Mouse (Mus musculus): ENCODE measurements around the gene Baiap2l2. TPM values are rescaled to one million over a fixed set of nuclear protein-coding genes. Genes with fewer than 3 reads are reported as not detected.

Baiap2l2 gene
- polyA plus RNA-seq (2015; fragmentation: Nextera tagmentation; extraction: Ambion mirVana) = 8.4 and 9.1 TPM in 2 replicates

- Histone ChIP-seq H3K4me2 (0 out of 2 replicates have a peak within 1 kb of the TSS, but pooled peaks have one; percentile 24), H3K4me3 (replicated peaks) (no peak within 1 kb of the TSS; the same call in 1 of the 2 replicates), H3K27ac (no peak within 1 kb of the TSS; the same call in 1 of the 2 replicates), H3K9me3 (no peaks in the 10 kb centered on the region), H3K9ac (no peak within 1 kb of the TSS), H3K36me3 (no peaks in the 10 kb centered on the region), H3K4me1 (peaks cover 15% of the 10 kb centered on the region; the same call in 1 of the 2 replicates), H3K27me3 (replicated peaks) (no peaks in the 10 kb centered on the region)
- ATAC-seq (ENCODE audit: insufficient read depth, low FRiP score, low read depth) = peak; percentile 61
- 47% methylated on average over 10 of the region's 10 CpGs for WGBS
These were observed at the start of gene Baiap2l2 for GRCm38 (mm10) chr15:79285399-79285798. Baiap2l2 (minus strand) TSS chr15:79285537.

DNA sequence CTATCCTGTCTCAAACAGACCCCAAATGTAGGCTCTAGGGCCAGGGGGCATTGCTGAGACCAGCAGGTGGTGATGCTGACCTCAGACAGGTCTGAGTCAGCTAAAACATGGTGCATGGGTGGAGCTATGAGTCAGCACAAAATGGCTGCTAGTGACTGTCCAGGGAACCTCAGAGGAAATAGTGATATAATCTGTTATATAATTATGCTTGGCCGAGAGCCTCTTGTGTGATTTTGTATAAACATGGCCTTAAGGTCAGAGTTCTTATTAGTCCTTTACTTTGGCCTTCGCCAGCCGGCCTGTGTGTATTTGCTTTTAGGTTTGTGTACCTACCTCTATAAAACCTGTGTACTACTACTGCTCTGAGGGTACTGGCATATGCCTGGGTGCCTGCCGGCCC, 48.1 kb upstream of the Baiap2l2 start:
- no peaks in the 10 kb centered on the region for H3K36me3 ChIP-seq
- no peak overlapping the region for H3K9ac ChIP-seq
- no peaks in the 10 kb centered on the region for H3K27me3 ChIP-seq (replicated peaks)
- no peak; the same call in 1 of the 2 replicates for ATAC-seq (ENCODE audit: insufficient read depth, low FRiP score, low read depth)
- no peak overlapping the region for H3K4me2 ChIP-seq
- 39% methylated on average over 4 of the region's 4 CpGs for WGBS
- H3K9me3 ChIP-seq = no peaks in the 10 kb centered on the region
- no peak overlapping the region for H3K4me3 ChIP-seq (replicated peaks)
- H3K4me1 ChIP-seq = 0 out of 2 replicates have a peak, but pooled peaks cover 4% of the 10 kb centered on the region
- no peak overlapping the region for H3K27ac ChIP-seq

DNA sequence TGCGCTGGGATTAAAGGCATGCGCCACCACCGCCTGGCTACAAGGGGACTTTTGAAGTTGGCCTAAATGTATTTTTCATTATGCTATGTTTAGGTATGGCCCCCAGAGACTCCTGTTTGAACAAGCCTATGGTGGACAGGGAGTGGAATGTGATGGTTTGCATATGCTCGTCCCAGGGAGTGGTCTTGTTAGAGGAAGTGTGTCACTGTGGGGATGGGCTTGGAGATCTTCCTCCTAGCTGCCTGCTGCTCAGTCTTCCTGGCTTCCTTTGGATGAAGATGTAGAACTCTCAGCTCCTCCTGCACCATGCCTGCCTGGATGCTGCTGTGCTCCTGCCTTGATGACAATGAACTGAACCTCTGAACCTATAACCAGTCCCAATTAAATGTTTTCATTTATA, 45.2 kb upstream of the Baiap2l2 start:
- Histone ChIP-seq H3K4me2 (no peak overlapping the region), H3K36me3 (no peaks in the 10 kb centered on the region), H3K27ac (peak overlapping the region; percentile 26; the same call in 1 of the 2 replicates), H3K27me3 (replicated peaks) (no peaks in the 10 kb centered on the region), H3K9me3 (no peaks in the 10 kb centered on the region), H3K4me3 (replicated peaks) (no peak overlapping the region), H3K4me1 (peaks cover 21% of the 10 kb centered on the region), H3K9ac (no peak overlapping the region)
- 42% methylated on average over 4 of the region's 4 CpGs for WGBS
- ATAC-seq (ENCODE audit: insufficient read depth, low FRiP score, low read depth) = no peak

DNA sequence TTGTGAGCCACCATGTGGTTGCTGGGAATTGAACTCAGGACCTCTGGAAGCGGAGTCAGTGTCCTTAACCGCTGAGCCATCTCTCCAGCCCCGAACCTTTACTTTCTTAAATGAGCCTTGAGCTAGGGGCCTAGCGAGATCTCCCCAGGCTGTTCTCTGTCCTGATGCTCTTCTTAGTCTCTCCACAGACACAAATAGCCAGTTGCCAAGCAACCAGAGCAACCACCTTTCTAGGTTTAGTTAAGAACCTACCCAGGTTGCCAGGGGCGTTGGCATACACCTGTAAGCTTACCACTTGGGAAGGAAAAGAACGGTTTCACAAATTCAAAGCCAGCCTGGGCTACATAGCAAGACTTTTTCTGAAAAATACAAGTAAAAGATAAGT, 44.6 kb upstream of the Baiap2l2 start:
- Histone ChIP-seq H3K27me3 (replicated peaks) (no peaks in the 10 kb centered on the region), H3K27ac (peak overlapping the region; percentile 26; the same call in 1 of the 2 replicates), H3K9me3 (no peaks in the 10 kb centered on the region), H3K36me3 (no peaks in the 10 kb centered on the region), H3K4me2 (no peak overlapping the region), H3K4me1 (peaks cover 27% of the 10 kb centered on the region), H3K4me3 (replicated peaks) (no peak overlapping the region), H3K9ac (no peak overlapping the region)
- 88% methylated on average over 6 of the region's 6 CpGs for WGBS
- ATAC-seq (ENCODE audit: insufficient read depth, low FRiP score, low read depth) = no peak

DNA sequence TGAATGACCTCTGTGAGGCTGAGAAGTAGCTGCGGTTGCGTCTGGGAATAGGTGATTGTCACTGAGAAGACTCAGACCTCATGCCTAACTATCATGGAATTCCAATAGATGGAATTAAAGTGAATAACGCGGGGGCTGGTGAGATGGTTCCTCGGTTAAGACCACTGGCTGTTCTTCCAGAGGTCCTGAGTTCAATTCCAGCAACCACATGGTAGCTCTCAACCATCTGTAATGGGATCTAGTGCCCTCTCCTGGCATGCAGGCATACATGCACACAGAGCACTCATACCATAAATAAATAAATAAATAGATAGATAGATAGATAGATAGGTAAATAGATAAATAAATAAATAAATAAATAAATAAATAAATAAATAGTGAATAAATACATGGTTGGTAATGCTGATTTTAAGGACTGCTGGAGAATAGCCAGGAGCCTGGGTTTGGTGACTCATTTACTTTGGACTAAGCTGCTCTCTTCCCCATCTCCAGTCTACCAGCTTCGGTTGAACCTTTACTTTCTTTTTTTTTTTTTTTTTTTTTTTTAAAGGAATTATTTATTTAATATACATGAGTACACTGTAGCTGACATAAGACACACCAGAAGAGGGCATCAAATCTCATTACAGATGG, 44.1 kb upstream of the Baiap2l2 start:
- Histone ChIP-seq H3K4me1 (peaks cover 31% of the 10 kb centered on the region), H3K27me3 (replicated peaks) (no peaks in the 10 kb centered on the region), H3K4me3 (replicated peaks) (no peak overlapping the region), H3K36me3 (no peaks in the 10 kb centered on the region), H3K27ac (0 out of 2 replicates have a peak overlapping the region, but pooled peaks have one; percentile 97), H3K9ac (no peak overlapping the region), H3K9me3 (no peaks in the 10 kb centered on the region), H3K4me2 (no peak overlapping the region)
- 94% methylated on average over 6 of the region's 6 CpGs for WGBS
- no peak for ATAC-seq (ENCODE audit: insufficient read depth, low FRiP score, low read depth)

DNA sequence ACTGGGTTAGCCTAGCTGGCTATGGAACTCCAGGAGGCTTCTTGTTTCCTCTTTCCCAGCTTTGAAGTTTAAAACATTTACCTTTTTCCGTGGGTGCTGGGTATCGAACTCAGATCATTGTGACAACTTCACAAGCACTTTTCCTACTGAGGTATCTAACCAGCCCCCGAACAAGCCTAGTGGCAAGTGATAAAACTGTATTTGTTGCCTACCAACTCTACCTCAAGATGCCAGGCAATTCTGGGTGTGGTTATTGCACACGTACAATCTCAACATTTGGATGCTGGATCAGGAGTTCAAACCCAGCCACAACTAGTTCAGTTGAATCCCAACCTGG, 43.6 kb upstream of the Baiap2l2 start:
- no peaks in the 10 kb centered on the region for H3K9me3 ChIP-seq
- ATAC-seq (ENCODE audit: insufficient read depth, low FRiP score, low read depth) = no peak
- no peak overlapping the region; the same call in 1 of the 2 replicates for H3K4me3 ChIP-seq (replicated peaks)
- H3K4me1 ChIP-seq = peaks cover 37% of the 10 kb centered on the region
- H3K27ac ChIP-seq = peak overlapping the region; percentile 97; the same call in 1 of the 2 replicates
- H3K4me2 ChIP-seq = peak overlapping the region; percentile 83; the same call in 1 of the 2 replicates
- no peak overlapping the region for H3K9ac ChIP-seq
- 84% methylated on average over 4 of the region's 4 CpGs for WGBS
- H3K27me3 ChIP-seq (replicated peaks) = no peaks in the 10 kb centered on the region
- H3K36me3 ChIP-seq = no peaks in the 10 kb centered on the region

DNA sequence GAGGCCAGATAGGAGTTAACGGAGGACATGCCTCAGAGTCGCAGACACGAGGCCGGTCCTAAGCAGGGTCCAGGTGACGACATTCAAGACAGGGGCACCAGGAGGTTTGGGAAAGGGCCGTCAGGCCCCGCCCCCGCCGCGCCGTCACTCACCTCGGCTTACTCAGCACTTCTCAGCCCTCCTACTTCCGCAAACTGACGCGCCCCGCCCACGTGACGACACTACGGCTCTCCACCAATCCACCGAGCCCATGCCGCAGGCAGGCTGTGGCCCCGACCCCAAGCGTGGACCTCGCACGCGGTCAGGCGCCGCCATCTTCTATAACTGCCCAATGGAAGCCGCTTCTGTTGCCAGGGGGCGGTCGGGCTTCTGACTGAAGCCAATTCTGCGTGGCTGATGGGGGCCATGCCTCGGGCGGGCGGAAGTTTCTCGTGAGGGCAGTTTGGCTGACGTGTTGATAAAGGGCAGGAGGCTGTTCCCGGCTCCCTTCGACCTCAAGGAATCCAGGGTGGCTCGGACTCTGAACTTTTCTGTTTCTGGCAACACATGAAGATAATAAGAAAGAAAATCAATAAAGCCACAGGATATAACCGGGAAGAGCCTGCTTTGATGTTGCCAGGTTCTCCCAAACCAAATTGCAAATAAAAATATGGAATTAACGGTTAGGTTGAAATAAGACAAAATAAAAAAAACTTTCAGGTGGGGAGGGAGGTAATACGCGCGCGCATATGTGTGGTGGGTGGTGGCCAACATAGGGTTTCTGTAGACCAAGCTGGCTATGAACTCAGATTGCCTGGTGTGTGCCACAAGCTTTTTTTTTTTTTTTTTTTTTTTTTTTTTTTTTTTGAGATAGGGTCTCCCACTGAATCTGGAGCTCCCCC, 43.0 kb upstream of the Baiap2l2 start, which contains the start of gene Pla2g6:
TSS of gene Pla2g6 (minus strand) at position 333 of the 881 bp plus-strand sequence.
- H3K9ac ChIP-seq = peak within 1 kb of the TSS; percentile 46
- WGBS = 3% methylated on average over 45 of the region's 46 CpGs
- no peaks in the 10 kb centered on the region for H3K36me3 ChIP-seq
- peak within 1 kb of the TSS; percentile 62 for H3K4me3 ChIP-seq (replicated peaks)
- H3K4me1 ChIP-seq = peaks cover 43% of the 10 kb centered on the region
- H3K27ac ChIP-seq = peak within 1 kb of the TSS; percentile 97
- H3K4me2 ChIP-seq = peak within 1 kb of the TSS; percentile 83
- H3K27me3 ChIP-seq (replicated peaks) = no peaks in the 10 kb centered on the region
- H3K9me3 ChIP-seq = no peaks in the 10 kb centered on the region
- peak; percentile 95 for ATAC-seq (ENCODE audit: insufficient read depth, low FRiP score, low read depth)

DNA sequence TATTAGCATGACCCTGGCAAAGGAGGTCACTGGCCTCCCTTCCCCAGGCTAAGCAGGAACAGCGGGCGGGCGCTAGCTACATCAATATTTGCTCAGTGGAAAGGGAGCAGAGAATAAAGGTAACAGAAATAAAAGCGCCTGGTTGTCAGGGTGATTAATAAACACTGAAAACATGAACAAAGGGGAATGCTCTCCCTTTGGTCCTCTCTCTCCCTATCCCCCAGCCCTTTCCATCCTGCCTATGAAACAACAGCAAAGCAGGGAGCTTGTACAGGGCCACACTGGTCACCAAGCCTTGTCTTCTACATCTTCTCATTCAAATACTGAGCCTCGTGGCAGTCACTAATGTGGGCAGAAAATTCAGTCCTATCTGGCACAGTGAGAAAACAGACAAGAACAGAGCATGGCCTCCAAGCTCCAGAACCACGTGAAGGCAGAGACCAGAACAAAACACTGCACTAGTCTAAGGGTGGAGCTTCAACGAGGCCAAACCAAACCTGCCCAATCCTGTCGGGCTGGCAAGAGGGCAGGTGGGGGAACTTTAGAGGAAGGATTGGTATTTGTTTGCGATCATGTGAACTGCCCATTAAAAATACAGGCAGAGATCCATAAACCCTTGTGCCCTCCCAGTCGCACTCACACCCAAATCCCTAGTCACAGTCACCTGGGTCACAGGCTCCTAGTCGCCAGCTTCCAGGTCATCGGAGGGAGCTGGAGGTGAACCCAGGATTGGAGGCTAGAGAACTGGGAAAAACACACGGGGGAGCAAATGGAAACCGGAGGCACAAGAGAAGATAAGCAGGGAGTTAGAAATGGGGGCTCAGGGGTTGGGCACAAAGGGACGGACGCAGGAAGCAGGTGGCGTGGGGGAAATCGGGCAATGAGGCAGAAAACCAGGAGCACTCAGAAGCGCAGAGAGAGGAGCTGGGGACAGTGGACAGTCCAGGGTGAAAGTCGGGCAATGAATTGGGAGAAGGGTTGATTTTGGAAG, 41.9 kb upstream of the Baiap2l2 start:
- Histone ChIP-seq H3K4me1 (peaks cover 49% of the 10 kb centered on the region), H3K27ac (peak overlapping the region; percentile 97), H3K4me3 (replicated peaks) (peak overlapping the region; percentile 62), H3K36me3 (no peaks in the 10 kb centered on the region), H3K9ac (peak overlapping the region; percentile 46), H3K4me2 (peak overlapping the region; percentile 83), H3K27me3 (replicated peaks) (no peaks in the 10 kb centered on the region), H3K9me3 (no peaks in the 10 kb centered on the region)
- peak; percentile 44 for ATAC-seq (ENCODE audit: insufficient read depth, low FRiP score, low read depth)
- WGBS = 12% methylated on average over 20 of the region's 20 CpGs

DNA sequence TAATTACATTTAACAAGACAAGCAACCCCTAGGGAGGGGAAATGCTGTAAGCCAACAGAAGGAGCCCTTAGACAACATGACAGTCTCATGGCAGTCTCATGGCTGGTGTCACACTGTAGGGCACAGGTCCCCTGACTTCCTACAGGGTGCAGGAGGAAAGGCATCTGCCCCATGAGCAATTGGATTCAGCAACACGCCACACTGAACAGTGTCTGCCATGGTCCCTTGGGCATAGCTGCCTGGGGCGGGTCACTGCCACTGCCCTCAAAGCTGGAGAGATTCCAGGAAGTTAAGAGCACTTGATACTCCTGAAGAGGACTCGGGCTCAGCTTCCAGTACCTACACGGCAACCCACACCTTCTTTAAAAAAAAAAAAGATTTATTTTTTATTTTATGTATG, 40.9 kb upstream of the Baiap2l2 start:
- H3K4me1 ChIP-seq = peaks cover 49% of the 10 kb centered on the region
- H3K9me3 ChIP-seq = no peaks in the 10 kb centered on the region
- no peaks in the 10 kb centered on the region for H3K36me3 ChIP-seq
- no peak overlapping the region for H3K4me3 ChIP-seq (replicated peaks)
- no peak overlapping the region for H3K9ac ChIP-seq
- WGBS = 48% methylated on average over 4 of the region's 4 CpGs
- peak overlapping the region; percentile 83 for H3K4me2 ChIP-seq
- H3K27ac ChIP-seq = peak overlapping the region; percentile 97
- H3K27me3 ChIP-seq (replicated peaks) = no peaks in the 10 kb centered on the region
- no peak for ATAC-seq (ENCODE audit: insufficient read depth, low FRiP score, low read depth)

- Histone ChIP-seq H3K9me3 (no peaks in the 10 kb centered on the region), H3K9ac (no peak overlapping the region), H3K4me1 (peaks cover 49% of the 10 kb centered on the region), H3K36me3 (no peaks in the 10 kb centered on the region), H3K27ac (peak overlapping the region; percentile 97), H3K4me3 (replicated peaks) (no peak overlapping the region), H3K27me3 (replicated peaks) (no peaks in the 10 kb centered on the region), H3K4me2 (peak overlapping the region; percentile 83; the same call in 1 of the 2 replicates)
- 51% methylated on average over 3 of the region's 3 CpGs for WGBS
- ATAC-seq (ENCODE audit: insufficient read depth, low FRiP score, low read depth) = no peak
These were observed 40.4 kb upstream of the Baiap2l2 start for GRCm38 (mm10) chr15:79325742-79326141.

- H3K4me1 ChIP-seq = peaks cover 45% of the 10 kb centered on the region
- no peak overlapping the region for H3K4me2 ChIP-seq
- no peaks in the 10 kb centered on the region for H3K36me3 ChIP-seq
- WGBS = 86% methylated on average over 3 of the region's 3 CpGs
- no peak overlapping the region for H3K9ac ChIP-seq
- H3K27me3 ChIP-seq (replicated peaks) = no peaks in the 10 kb centered on the region
- no peak for ATAC-seq (ENCODE audit: insufficient read depth, low FRiP score, low read depth)
- peak overlapping the region; percentile 37; the same call in 1 of the 2 replicates for H3K27ac ChIP-seq
- no peaks in the 10 kb centered on the region for H3K9me3 ChIP-seq
- no peak overlapping the region for H3K4me3 ChIP-seq (replicated peaks)
These were observed 39.0 kb upstream of the Baiap2l2 start for GRCm38 (mm10) chr15:79324373-79324772.
